Mouse (Mus musculus): ENCODE data around the gene Stab2. TPM values are rescaled to one million over a fixed set of nuclear protein-coding genes. Genes with fewer than 3 reads are reported as not detected.

Gene Stab2
- polyA plus RNA-seq, 1 experiment = 20.3 TPM

DNA sequence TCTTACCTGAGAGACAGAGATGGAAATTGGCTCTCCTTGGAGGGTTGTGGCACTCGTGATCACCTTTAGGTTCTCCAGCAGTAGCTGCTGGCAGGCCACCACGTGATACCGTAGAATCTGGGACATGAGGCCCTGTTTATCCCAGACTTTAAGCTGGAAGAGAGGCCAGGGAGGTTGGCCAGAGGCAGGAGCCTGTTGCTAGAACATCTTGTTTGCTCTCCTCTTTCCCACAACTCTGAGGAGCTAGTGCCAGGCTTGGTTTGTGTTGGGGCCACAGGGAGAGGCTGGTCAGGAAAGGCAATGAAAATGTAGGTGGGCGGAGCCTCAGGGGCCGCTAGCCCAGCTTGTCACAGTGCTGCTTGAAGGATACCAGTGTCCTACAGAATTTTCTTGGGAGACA lies 135.2 kb downstream of the Stab2 start:
- DNase-seq = no peak
- 80% methylated on average over 5 of the region's 5 CpGs for WGBS
- H3K27ac ChIP-seq (ENCODE audit: insufficient read depth, low read depth, low read length) = no peak overlapping the region
- TF ChIP-seq POLR2A (IDR thresholded peaks at IDR 0.05; ENCODE audit: low read depth, low read length) (no peak), CTCF (conservative IDR thresholded peaks at IDR 0.05; ENCODE audit: insufficient read depth, insufficient read length, low read depth, low read length) (no peak)
- no peaks in the 10 kb centered on the region for H3K36me3 ChIP-seq (ENCODE audit: control insufficient read depth, insufficient read depth, low read length)
- H3K4me3 ChIP-seq (ENCODE audit: insufficient read depth, low read depth, low read length) = no peak overlapping the region
- no peaks in the 10 kb centered on the region for H3K4me1 ChIP-seq (ENCODE audit: control insufficient read depth, insufficient read depth, low read length)
- H3K27me3 ChIP-seq (replicated peaks; ENCODE audit: control insufficient read depth, insufficient read depth, low read length) = no peaks in the 10 kb centered on the region

DNA sequence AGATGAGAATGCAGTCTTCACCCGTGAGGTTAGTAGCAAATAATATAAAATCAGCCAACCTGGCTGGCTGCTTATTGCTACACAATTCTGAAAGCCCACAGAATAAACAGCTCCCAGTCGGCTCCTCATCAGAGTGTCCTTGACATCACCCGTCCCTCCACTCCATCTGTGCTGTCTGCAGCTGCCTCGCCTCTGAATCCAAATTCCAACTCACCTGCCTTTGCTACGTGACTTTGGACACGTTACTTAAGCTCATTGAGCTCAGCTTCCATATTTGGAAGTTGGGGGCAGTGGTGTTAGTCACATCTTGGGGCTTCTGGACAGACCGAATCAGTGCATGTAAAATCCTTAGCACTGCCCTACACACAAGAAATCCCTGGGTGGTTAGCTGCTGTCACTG lies 135.7 kb downstream of the Stab2 start:
- Histone ChIP-seq H3K4me1 (ENCODE audit: control insufficient read depth, insufficient read depth, low read length) (no peaks in the 10 kb centered on the region), H3K27me3 (replicated peaks; ENCODE audit: control insufficient read depth, insufficient read depth, low read length) (no peaks in the 10 kb centered on the region), H3K36me3 (ENCODE audit: control insufficient read depth, insufficient read depth, low read length) (no peaks in the 10 kb centered on the region), H3K27ac (ENCODE audit: insufficient read depth, low read depth, low read length) (no peak overlapping the region), H3K4me3 (ENCODE audit: insufficient read depth, low read depth, low read length) (no peak overlapping the region)
- no peak for TF ChIP-seq POLR2A (IDR thresholded peaks at IDR 0.05; ENCODE audit: low read depth, low read length)
- no peak for TF ChIP-seq CTCF (conservative IDR thresholded peaks at IDR 0.05; ENCODE audit: insufficient read depth, insufficient read length, low read depth, low read length)
- no peak for DNase-seq
- 83% methylated on average over 7 of the region's 7 CpGs for WGBS

DNA sequence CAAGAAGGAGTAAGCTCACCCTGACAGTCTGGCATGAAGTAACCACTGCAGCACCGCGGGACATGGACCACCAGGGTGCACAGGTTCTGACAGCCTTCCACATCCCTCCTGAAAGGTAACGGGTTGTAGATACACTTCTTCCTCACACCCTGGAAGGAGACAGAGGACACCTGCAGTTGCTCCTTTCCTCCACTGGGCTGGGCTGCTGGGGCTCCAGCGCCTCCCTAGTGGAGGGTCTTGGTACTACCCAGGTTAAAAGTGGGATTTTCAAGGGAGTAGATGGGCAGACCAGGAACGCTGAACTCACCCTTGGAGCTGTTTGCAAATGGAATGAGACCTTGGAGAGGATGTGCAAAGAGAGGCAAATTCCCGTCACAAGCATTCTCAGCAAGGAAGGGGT lies 144.4 kb downstream of the Stab2 start:
- Histone ChIP-seq H3K36me3 (ENCODE audit: control insufficient read depth, insufficient read depth, low read length) (no peaks in the 10 kb centered on the region), H3K4me3 (ENCODE audit: insufficient read depth, low read depth, low read length) (no peak overlapping the region), H3K27ac (ENCODE audit: insufficient read depth, low read depth, low read length) (no peak overlapping the region), H3K27me3 (replicated peaks; ENCODE audit: control insufficient read depth, insufficient read depth, low read length) (no peaks in the 10 kb centered on the region), H3K4me1 (ENCODE audit: control insufficient read depth, insufficient read depth, low read length) (no peaks in the 10 kb centered on the region)
- DNase-seq = no peak
- TF ChIP-seq POLR2A (IDR thresholded peaks at IDR 0.05; ENCODE audit: low read depth, low read length) (no peak), CTCF (conservative IDR thresholded peaks at IDR 0.05; ENCODE audit: insufficient read depth, insufficient read length, low read depth, low read length) (peak; percentile 43)
- 94% methylated on average over 6 of the region's 6 CpGs for WGBS

- TF ChIP-seq CTCF (conservative IDR thresholded peaks at IDR 0.05; ENCODE audit: insufficient read depth, insufficient read length, low read depth, low read length) (no peak), POLR2A (IDR thresholded peaks at IDR 0.05; ENCODE audit: low read depth, low read length) (no peak)
- Histone ChIP-seq H3K36me3 (ENCODE audit: control insufficient read depth, insufficient read depth, low read length) (no peaks in the 10 kb centered on the region), H3K4me1 (ENCODE audit: control insufficient read depth, insufficient read depth, low read length) (no peaks in the 10 kb centered on the region), H3K4me3 (ENCODE audit: insufficient read depth, low read depth, low read length) (no peak overlapping the region), H3K27ac (ENCODE audit: insufficient read depth, low read depth, low read length) (no peak overlapping the region), H3K27me3 (replicated peaks; ENCODE audit: control insufficient read depth, insufficient read depth, low read length) (no peaks in the 10 kb centered on the region)
- 58% methylated on average over 6 of the region's 6 CpGs for WGBS
- peak; percentile 85 for DNase-seq
Measured at GRCm38 (mm10) chr10:86862496-86862895, 145.3 kb downstream of the Stab2 start.

DNA sequence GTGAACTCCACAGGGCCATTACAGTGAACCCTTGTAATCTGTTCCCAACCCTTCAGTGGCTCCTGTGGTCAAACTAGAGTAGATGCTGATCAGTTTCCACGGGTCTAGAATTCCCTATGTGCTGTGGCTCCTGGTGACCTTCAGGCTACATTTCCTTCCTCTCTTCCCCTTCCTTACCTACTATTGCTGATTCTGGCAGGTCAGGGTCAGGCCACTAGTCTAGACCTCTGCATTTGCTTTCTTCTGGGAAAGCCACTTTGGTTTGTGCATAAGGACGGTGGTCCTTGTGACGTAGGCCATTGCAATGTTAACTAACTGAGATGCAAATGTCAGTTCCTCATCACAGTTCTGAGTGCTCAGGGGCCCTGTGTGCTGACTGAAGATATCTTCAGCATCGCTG lies 147.4 kb downstream of the Stab2 start:
- WGBS = 88% methylated on average over 4 of the region's 4 CpGs
- Histone ChIP-seq H3K27ac (ENCODE audit: insufficient read depth, low read depth, low read length) (no peak overlapping the region), H3K27me3 (replicated peaks; ENCODE audit: control insufficient read depth, insufficient read depth, low read length) (no peaks in the 10 kb centered on the region), H3K36me3 (ENCODE audit: control insufficient read depth, insufficient read depth, low read length) (no peaks in the 10 kb centered on the region), H3K4me1 (ENCODE audit: control insufficient read depth, insufficient read depth, low read length) (no peaks in the 10 kb centered on the region), H3K4me3 (ENCODE audit: insufficient read depth, low read depth, low read length) (no peak overlapping the region)
- DNase-seq = no peak
- TF ChIP-seq POLR2A (IDR thresholded peaks at IDR 0.05; ENCODE audit: low read depth, low read length) (no peak), CTCF (conservative IDR thresholded peaks at IDR 0.05; ENCODE audit: insufficient read depth, insufficient read length, low read depth, low read length) (no peak)

- Histone ChIP-seq H3K4me3 (ENCODE audit: insufficient read depth, low read depth, low read length) (no peak overlapping the region), H3K27me3 (replicated peaks; ENCODE audit: control insufficient read depth, insufficient read depth, low read length) (no peaks in the 10 kb centered on the region), H3K36me3 (ENCODE audit: control insufficient read depth, insufficient read depth, low read length) (no peaks in the 10 kb centered on the region), H3K4me1 (ENCODE audit: control insufficient read depth, insufficient read depth, low read length) (no peaks in the 10 kb centered on the region), H3K27ac (ENCODE audit: insufficient read depth, low read depth, low read length) (no peak overlapping the region)
- TF ChIP-seq CTCF (conservative IDR thresholded peaks at IDR 0.05; ENCODE audit: insufficient read depth, insufficient read length, low read depth, low read length) (no peak), POLR2A (IDR thresholded peaks at IDR 0.05; ENCODE audit: low read depth, low read length) (no peak)
- 91% methylated on average over 3 of the region's 3 CpGs for WGBS
- DNase-seq = no peak
Measured at GRCm38 (mm10) chr10:86853433-86853832, 154.4 kb downstream of the Stab2 start.

GRCm38 (mm10) chr10:86852160-86852559 lies 155.7 kb downstream of the Stab2 start:
- 87% methylated on average over 6 of the region's 6 CpGs for WGBS
- Histone ChIP-seq H3K27ac (ENCODE audit: insufficient read depth, low read depth, low read length) (no peak overlapping the region), H3K36me3 (ENCODE audit: control insufficient read depth, insufficient read depth, low read length) (no peaks in the 10 kb centered on the region), H3K27me3 (replicated peaks; ENCODE audit: control insufficient read depth, insufficient read depth, low read length) (no peaks in the 10 kb centered on the region), H3K4me1 (ENCODE audit: control insufficient read depth, insufficient read depth, low read length) (no peaks in the 10 kb centered on the region), H3K4me3 (ENCODE audit: insufficient read depth, low read depth, low read length) (no peak overlapping the region)
- TF ChIP-seq CTCF (conservative IDR thresholded peaks at IDR 0.05; ENCODE audit: insufficient read depth, insufficient read length, low read depth, low read length) = no peak
- TF ChIP-seq POLR2A (IDR thresholded peaks at IDR 0.05; ENCODE audit: low read depth, low read length) = no peak
- DNase-seq = no peak

DNA sequence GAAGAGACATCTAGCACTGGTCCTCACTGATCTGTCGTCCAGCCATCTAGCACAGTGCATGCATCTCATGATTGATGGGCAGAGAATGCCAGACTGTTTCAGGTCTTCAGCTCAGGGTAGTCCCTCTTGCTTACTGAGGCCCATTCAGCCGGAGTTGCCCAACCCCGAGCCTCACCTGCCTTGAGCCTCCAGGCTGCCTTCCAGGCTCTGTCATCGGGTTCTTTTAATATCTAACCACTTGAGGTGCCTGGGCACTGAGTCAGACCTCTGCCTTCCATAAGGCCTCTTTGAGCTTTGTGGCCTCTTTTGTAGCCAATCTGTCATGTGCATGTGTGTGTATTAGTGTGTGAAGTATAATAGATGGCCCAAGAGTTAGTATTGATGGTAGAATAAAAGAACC lies 158.3 kb downstream of the Stab2 start:
- H3K36me3 ChIP-seq (ENCODE audit: control insufficient read depth, insufficient read depth, low read length) = no peaks in the 10 kb centered on the region
- no peak for TF ChIP-seq CTCF (conservative IDR thresholded peaks at IDR 0.05; ENCODE audit: insufficient read depth, insufficient read length, low read depth, low read length)
- TF ChIP-seq POLR2A (IDR thresholded peaks at IDR 0.05; ENCODE audit: low read depth, low read length) = no peak
- H3K4me1 ChIP-seq (ENCODE audit: control insufficient read depth, insufficient read depth, low read length) = no peaks in the 10 kb centered on the region
- no peak overlapping the region for H3K27ac ChIP-seq (ENCODE audit: insufficient read depth, low read depth, low read length)
- DNase-seq = no peak
- no peaks in the 10 kb centered on the region for H3K27me3 ChIP-seq (replicated peaks; ENCODE audit: control insufficient read depth, insufficient read depth, low read length)
- H3K4me3 ChIP-seq (ENCODE audit: insufficient read depth, low read depth, low read length) = no peak overlapping the region
- WGBS = 75% methylated on average over 4 of the region's 4 CpGs
